Mouse (Mus musculus) R1 (cell line): ENCODE data around the gene Ext2.
A peak's percentile ranks its signal among the peaks of the same experiment; 100 is the strongest.

Experiments used
- DNase-seq: peaks from one replicate; pipeline ENCODE4 v3.0.0-alpha.2; 2018; ENCODE audit warnings: low read depth, low spot score

Gene Ext2

DNA sequence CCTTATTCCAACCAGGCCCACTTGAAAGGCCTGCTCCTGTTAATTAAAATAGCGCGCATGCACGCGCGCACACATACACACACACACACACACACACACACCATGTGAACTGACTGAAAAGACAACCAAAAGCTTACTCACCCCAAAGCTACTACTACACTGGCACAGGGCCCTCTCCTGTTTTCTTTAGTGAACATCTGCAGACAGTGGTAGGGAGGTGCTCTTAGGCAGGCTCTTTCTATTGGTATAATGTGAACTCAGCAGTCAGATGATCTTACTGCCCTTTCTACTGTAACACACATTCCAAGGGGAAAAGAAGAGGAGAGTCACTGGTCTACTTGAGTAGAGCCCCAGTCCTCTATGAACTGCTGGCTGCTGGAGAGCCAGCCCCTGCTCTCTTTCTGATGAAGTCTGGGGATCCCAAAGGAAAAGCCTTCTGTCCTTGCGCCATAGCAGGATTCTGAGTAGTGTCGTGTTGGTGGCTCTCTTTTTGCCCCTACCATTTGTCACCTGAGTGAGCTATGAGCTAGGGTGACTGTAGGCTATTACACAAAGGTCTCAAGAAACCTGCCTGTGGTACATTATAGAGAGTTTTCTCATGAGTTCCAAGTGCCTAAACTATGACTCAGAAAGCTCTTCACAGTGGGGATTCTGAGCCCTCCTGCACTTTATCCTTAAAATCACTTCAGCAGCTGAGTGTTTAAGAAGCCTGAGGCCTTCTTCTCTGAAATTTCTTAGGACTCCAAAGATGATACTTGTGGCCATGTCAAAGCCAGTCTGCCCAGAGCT is 45.9 kb downstream of the Ext2 start:
- no peak for DNase-seq

DNA sequence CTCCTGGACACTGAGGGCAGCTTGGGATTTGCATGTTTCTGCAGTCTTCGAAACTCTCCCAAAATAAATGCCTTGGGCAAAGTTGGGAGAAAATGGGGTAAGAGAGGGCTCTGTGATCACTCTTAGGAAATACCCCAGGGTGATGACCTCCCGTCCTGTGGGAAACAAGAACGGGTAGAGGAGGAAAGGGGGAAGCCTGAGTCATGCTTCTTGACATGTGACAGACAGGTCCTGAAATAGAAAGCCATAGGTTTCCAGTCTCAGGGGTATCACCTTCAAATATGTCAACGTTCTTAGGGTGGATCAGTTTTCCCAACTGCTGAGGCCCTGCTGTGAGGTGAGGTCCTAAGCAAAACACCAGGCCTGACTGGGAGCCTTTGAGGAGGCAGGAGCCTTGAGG is 46.9 kb downstream of the Ext2 start:
- no peak for DNase-seq

DNA sequence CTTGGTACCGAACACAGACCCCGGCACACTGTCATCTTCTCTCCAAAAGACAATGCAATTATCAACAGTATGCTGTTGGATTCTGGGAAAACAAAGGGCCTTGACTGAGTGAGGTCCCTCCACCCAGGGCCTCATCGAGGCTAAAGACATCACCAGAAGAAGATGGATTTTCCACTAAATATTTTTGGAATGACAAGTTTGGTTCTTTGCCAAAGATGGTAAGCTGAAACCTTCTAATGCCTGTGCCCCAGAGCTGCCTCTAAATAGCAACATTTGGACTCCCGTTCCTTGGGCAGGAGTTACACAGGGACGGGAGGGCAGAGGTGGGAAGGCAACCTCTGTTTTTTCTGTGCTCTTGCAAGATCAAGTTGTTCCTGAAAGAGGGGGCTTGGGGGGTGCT is 47.4 kb downstream of the Ext2 start:
- DNase-seq, result no peak

DNA sequence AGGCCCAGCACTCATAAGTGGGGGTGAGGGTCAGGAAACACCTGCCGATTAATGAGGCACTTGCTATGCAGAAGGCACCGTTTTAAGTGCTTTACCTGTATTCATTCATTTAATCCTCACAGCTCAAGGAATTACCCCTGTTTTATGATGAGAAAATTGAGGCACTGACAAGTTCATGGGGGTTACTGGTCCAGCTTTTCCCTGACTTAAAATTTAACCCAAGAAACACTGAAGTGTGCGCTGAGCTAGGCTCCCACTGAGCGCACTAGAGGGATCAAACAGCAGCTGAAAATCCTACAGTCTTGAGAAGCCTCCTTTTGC is 49.6 kb downstream of the Ext2 start:
- no peak for DNase-seq

DNA sequence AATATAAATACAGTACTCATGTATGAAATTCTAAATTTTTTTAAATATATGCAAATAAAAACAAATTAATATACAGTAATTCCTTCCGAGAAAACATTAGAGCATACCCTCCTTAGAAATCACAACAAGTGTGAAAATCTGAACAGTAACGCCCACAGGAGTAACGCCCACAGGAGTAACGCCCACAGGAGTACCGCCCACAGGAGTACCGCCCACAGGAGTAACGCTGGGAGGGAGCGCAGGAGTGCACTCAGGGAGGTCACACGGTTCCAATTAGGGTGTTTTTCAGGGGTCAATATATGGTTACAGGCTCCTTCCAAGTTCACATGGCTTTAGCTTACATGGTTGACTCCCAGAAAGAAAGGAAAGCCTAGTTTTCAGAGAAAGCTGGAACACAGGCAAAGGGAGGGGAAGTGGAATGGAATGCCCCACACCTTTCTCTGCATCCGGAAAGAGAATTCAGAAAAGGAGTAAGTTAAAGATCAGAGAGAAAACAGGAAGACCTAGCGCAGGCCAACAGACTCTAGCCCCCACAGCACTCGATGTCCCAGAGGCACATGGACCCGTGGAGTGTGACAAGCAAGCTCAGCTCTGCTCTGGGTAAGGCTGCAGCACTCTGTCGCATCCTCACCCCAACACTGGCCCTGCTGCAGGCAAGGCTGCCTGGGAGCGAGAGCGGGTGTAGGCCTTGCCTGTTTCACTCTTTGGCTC is 50.2 kb downstream of the Ext2 start:
- DNase-seq, result peak; percentile 86

DNA sequence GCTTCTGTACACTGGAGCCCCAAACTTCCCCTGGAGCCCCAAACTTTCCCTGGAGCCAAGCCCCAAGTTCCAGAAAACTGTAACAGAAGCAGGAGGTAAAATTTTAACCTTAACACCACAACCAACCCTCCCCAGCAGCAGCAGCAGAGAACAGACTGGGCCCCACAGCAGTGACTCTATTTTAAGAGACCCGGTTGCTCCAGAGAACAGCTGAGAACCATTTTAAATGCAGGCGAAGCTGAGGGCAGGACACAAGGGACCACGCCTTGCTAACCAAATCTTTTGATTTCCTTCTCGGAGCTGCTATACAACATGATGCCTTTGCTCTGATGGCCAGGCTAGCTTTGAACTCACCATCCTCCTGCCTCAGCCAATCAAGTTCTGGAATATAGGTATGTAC is 51.5 kb downstream of the Ext2 start:
- no peak for DNase-seq

DNA sequence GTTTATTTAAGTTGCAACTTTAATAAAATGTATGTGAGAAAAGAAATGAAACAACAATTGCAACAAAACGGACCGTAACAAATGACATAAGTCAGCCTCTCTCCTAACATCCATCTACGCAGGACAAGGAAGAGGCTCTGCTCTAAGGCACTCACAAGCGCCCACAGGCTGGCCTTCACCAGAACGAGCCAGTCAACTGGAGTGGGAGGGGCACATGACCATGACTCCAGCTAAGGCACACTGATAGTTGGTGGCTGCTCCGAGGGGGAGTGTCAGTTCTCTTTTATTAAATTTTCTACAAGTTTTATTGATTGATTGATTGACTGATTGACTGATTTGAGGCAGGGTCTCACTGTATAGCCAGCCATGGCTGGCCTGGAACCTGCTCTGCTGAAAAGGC is 52.5 kb downstream of the Ext2 start:
- DNase-seq, result no peak

DNA sequence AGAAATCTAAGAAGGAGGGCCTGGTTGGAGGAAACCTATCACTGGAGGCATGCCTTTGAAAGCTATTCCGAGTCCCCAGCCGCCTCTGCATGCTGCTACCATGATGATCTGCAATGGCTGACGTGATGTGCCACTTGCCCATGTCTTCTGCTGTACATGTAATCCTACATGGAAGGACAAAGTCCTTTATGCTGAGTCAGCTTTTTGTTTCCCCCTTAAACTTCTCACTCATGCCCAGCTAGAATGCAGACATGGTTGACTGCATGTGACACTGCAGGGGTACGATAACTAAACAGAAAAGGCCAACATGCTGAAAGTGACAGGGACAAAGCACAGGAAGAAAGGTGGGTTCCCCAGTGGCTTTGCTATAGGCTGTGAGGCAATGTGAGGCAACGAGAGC is 56.6 kb downstream of the Ext2 start:
- no peak for DNase-seq

DNA sequence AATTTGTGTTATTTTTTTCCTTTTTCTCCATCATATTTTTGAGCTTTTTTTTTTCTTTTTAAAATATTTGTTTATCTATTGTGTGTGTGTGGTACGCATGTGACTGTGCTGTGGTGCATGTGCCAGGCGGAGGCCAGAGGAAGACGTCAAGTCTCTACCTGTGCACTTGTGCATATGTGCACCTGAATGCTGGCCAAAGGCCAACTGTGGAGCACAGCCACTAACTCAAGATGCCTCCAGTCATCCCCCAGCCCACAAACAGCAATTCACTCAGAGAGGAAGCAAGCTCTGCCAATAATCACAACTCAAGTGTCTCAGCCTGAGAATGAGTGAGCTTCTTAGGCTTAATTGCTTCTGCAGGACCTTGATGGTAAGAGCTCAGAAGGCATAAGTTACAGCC is 58.2 kb downstream of the Ext2 start:
- no peak for DNase-seq

DNA sequence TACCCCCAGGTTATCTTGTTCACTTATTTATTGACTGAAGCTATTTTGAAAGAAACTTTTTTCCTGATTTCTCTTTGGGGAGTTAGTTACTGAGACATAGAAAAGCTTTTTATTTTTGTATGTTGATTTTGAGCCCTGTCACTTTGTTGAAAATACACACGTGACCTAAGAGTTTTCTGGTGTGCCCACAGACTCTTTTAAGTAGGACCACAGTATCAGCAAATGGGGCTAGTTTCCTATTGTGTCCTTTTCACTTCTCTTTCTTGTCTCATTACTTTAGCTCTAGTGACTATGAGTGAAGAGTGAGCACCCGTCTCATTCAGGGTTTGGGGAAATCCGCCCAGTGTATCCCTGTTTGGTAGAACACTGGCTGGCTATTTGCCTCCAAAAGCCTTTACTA is 62.0 kb downstream of the Ext2 start:
- DNase-seq, result no peak

DNA sequence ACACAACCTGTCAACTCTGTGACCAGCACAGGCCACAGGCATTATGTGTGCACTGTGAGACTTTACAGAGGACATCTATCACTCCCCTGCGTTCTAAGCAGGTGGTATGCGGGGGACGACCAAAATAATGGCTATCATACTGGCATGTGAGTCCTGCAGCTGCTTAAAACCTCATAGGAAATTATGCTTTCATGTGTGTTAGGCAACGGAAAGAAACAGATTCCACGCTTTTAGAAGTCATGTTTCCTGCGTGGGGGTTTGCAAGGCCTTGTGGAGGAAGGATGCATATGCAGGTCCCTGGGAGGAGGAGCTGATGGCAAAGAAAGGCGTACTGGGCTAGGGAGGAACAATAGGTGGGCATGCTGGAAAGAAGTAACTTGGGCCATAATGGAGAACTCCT is 63.2 kb downstream of the Ext2 start:
- no peak for DNase-seq

DNA sequence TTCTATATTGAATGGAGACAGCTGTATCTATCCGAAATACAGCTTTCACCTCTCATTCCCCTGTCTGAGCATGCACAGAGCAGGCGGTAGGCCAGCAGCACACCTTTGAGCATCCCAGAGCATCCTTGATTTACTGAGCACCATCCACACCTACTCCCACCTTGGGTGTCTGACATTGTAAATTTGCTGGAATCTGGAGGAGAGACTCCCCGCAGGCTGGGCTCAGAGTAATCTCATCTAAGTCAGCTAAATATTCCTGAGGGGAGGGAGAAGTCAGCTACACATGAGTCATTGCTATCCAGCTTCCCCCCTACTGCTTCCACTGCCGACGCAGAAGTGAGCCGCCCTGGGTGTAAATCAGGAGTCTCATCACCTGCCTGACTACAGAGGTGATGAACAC is 64.1 kb downstream of the Ext2 start:
- no peak for DNase-seq

DNA sequence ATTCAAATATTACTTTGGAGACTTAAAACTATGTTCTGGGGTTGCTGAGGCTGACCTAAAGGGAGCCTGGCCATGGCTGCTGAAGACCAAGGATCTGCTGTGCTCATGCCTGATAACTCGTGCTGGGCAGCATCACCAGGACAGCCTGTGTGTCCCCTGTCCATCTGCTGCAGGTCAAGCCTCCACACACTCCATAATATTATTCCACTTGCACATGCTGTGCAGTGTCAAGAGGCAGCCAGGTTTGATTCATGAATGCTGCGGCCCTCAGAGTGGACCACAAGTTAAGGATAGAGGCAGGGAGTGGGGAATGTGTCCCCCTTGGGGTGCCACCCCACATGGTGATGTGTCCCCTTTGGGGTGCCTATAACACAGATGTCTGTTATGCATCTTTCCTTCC is 68.0 kb downstream of the Ext2 start:
- no peak for DNase-seq

DNA sequence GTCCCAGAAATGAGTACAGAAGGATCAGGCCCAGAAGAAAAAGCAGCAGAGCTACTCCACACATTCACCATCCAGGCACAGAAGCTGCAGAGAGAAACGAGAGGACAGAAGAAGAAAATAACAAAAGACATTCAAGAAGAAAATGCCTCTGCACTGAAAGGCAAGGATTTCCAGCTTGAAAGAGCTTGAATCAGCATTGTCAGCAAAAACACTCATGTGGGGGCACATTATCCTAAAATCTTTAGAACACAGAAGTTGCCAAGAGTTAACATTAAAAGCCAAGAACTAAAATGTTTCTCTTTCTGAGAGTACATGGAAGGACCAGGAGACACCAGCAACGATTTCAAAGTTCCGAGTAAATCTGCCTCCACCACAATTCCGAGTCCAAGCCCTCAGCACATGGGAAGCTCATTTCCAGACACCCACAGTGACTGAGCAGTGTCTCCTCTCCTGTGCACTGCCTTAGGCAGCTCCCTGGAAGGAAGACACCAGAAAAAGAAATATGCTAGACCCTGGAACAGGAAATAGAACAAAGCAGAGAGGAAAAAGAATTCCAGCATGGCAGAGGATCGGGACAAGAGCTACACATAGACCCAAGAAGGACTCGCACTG is 69.1 kb downstream of the Ext2 start:
- no peak for DNase-seq

DNA sequence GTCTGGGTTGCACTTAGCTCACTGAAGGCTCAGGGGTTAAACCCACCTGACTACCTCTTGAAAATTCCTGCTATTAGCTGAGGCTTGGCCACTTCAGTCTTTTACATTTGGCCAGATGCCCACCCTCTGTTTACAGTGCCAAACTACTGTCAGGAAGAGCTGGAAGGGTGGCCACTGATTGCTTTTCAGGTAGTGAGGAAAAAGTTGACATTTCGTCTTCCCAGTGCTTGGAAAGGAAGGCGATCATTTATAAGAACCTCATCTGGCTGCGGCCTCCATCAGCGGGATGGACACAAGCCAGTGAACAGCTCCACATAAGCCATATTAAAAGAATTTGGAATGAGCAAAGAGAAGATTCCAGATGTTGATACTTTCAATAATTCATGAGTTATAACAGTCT is 72.7 kb downstream of the Ext2 start:
- no peak for DNase-seq

DNA sequence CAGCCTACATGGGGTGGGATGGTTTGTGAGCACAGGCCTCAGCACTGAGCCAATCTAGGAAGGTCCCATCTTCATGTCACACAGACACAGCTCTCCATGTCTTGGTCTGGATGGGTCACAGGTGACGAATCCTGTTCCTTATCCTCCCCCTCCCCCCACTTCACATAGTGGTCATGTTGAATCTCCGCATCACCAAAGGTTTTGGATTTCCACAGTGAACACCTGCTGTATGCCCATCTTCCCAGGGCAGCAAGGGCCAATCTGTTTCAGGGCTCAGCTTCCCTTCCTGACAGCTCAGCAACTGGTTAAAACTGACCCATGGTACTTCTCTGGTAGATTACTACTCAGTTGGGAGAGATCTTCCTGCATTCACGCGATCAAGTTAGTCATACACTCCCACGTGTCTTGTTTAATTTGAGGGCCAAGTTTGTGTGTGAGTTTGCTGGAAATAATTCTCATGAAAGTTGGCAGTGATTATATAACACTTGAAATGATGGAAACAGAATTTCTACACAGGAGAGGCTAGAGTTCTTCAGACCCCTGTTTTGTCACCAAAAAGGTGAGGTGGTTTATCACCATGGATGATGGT is 74.7 kb downstream of the Ext2 start:
- DNase-seq, result no peak

DNA sequence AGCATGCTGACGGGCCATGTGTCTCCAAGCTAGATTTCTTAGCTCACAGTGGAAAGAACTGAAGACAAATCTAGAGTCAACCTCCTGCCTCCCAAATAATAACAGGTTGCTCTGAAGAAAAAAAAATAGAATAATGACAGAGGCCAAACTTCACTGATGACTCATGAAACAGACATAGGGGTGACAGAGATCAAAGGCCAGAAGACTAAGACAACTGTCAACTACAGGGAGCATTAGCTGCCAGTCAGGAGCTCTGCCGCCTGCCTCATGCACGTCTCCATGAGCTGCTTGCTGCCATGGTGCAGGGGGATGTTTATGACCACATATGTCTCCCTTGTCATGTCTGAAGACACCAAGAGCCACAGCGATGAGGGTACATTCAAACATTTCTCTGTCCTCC is 75.7 kb downstream of the Ext2 start:
- DNase-seq, result no peak

DNA sequence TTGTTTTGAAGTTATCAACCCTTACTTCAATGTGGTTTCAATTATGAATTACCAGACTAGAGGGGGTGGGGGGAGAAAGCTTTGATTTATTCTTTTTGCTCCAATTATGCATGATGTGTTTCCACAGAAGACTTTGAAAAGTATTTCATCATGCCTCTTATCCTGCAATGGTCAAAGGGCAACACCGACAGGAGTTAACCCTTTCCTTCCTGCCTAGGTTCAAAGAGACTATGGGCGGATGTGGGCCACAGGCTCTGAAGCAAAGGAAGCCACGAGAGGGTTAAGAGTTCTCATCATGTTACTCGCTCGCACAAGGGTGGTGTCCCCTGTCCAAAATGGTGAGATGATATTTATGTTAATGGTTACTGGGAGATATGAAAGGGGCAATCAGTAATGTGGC is 76.2 kb downstream of the Ext2 start:
- DNase-seq, result no peak

DNA sequence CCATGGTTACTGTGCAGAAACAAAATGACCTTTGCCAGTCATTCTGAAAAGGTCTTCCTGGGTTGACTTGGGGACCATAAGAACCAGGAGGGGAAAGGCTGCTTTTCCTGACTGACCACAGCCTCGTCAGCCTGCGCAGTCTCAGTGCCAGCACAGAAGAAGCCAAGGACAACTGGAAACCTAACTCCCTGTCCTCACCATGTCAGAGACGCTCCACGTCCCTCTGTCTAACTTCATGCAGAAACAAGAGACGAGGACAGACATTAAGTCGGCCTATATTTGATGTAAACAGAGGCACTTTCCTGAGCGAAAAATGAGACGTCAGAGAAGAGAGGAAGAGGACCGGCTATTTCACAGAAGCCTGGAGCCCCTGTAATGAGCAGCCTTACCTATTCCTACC is 76.6 kb downstream of the Ext2 start:
- no peak for DNase-seq

DNA sequence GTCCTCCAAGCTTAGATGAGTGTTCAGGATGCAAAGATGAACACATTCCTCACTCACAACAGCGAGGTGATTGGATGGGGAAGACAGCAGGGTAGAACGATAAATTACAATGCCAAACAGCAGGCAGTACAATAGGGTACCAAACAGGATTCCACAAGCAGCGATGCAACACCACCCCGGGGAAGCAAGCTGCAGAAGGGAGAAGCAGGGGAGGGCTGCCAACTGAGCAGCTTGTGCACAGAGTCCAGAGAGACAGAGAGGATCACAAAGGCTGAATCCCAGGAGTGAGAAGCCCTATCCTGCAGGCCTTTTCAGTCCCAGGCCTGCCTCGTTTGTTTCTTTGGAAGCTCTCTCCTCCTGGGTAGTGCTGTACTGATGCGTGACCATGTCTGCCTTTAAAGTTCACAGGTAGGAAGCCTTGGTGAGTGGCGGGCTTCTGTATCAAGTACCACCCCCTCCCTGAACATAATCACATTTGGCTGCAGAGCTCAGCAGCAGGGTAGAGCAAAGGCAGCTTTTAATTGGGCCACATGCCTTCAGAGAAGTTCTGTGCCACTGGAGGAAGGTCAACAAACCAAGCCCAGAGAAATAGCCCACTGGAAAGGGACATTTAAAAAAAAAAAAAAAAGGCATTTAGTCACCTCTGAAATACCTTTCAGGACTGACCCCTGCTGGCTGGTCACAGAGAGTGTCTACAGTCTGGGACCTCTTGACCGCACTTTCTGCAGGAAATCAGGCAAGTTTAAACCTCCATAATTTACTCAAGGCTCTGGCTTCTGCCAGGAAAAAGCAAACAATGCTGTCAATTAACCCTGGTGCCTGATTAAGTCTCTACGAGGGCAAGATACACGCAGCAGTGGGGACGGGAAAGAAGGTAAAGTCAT is 77.8 kb downstream of the Ext2 start:
- no peak for DNase-seq

DNA sequence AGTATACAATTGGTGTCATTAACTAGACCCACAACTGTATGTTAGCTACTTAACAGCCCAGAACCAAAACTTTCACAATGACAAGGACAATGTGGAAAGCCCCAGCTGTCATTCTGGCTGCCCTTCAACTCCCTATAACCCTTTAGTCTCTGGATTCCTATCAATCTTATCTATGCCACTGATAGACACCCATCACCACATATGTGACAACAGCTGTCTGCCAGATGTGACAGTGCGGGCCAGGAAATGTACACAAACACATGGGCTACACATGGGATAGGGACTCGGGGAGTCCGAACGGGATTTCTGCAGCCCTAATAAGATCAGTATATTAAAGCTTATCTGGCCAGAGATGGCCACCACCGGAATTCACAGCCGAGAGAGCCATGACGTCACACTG is 80.7 kb downstream of the Ext2 start:
- no peak for DNase-seq

DNA sequence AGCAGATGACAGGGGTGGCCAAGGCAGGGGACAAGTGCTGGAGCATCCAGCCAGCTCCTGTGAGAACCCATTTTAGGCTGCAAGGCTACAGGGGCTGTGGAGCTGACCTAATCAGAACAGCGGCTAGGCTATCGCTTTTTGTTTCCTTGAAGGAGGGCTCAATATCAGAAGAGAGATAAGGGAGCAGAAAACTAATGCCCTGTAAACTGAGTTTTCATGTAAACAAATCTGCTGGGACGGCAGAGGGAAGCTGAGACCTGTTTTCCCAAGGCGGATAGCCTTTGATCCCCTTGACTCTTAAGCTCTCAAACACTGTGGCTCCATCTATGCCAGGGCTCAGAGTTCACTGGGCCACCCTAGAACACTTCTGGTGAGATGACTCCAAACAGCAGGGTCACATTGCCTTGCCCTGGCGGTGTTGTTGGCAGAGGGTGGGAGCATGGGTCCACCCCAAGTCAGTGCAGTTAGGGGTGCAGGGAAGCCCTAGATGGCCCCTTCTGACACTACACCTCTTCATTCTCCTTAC is 83.3 kb downstream of the Ext2 start:
- no peak for DNase-seq
